Mouse (Mus musculus): ENCODE measurements around the gene Gm8909. TPM values are rescaled to one million over a fixed set of nuclear protein-coding genes. Genes with fewer than 3 reads are reported as not detected.
A peak's percentile ranks its signal among the peaks of the same experiment; 100 is the strongest.

Gm8909 gene
- polyA plus RNA-seq, 1 experiment, result not detected

- Histone ChIP-seq H3K36me3 (ENCODE audit: control insufficient read depth, insufficient read depth) (no peaks in the 10 kb centered on the region), H3K4me2 (ENCODE audit: low read depth) (no peak overlapping the region), H3K4me3 (no peak overlapping the region), H3K79me2 (ENCODE audit: control insufficient read depth, insufficient read depth) (no peaks in the 10 kb centered on the region), H3ac (ENCODE audit: control insufficient read depth, insufficient read length) (no peak overlapping the region), H3K27me3 (ENCODE audit: control insufficient read depth, insufficient read depth, insufficient read length) (peaks cover 11% of the 10 kb centered on the region)
- TF ChIP-seq TCF12 (IDR thresholded peaks at IDR 0.05; ENCODE audit: insufficient read depth, poor library complexity, severe bottlenecking), result no peak
- no peak for TF ChIP-seq REST (IDR thresholded peaks at IDR 0.05; ENCODE audit: insufficient read depth, insufficient read length)
- TF ChIP-seq MAX (IDR thresholded peaks at IDR 0.05; ENCODE audit: low read depth), result no peak
- TF ChIP-seq POLR2AphosphoS2 (IDR thresholded peaks at IDR 0.05; ENCODE audit: insufficient read length, low read depth), result no peak
- TF ChIP-seq USF1 (IDR thresholded peaks at IDR 0.05; ENCODE audit: low read depth), result no peak
- TF ChIP-seq POLR2A (IDR thresholded peaks at IDR 0.05; ENCODE audit: insufficient read length, low read depth), result no peak
- TF ChIP-seq TCF3 (IDR thresholded peaks at IDR 0.05; ENCODE audit: insufficient read length, low read depth), result no peak
- TF ChIP-seq CEBPB (IDR thresholded peaks at IDR 0.05; ENCODE audit: insufficient read depth, poor library complexity, severe bottlenecking), result no peak
- TF ChIP-seq MYOG (IDR thresholded peaks at IDR 0.05; ENCODE audit: control insufficient read depth in 1 of 3, insufficient read depth in 1 of 3, insufficient read length in 2 of 3, low read depth in 2 of 3), result no peak
- TF ChIP-seq SRF (IDR thresholded peaks at IDR 0.05; ENCODE audit: control insufficient read depth, insufficient read length, low read depth), result no peak
- TF ChIP-seq E2F4 (IDR thresholded peaks at IDR 0.05; ENCODE audit: insufficient read depth), result no peak
- no peak for TF ChIP-seq MYOD1 (IDR thresholded peaks at IDR 0.05; ENCODE audit: control insufficient read depth in 1 of 3, insufficient read length in 2 of 3, low read depth in 2 of 3)
Measured at GRCm38 (mm10) chr17:36201851-36202250, 33.5 kb upstream of the Gm8909 start.

GRCm38 (mm10) chr17:36198317-36198716 is 30.0 kb upstream of the Gm8909 start:
- Histone ChIP-seq H3ac (ENCODE audit: control insufficient read depth, insufficient read length) (no peak overlapping the region), H3K4me3 (no peak overlapping the region), H3K4me2 (ENCODE audit: low read depth) (no peak overlapping the region), H3K79me2 (ENCODE audit: control insufficient read depth, insufficient read depth) (no peaks in the 10 kb centered on the region), H3K36me3 (ENCODE audit: control insufficient read depth, insufficient read depth) (no peaks in the 10 kb centered on the region), H3K27me3 (ENCODE audit: control insufficient read depth, insufficient read depth, insufficient read length) (peaks cover 18% of the 10 kb centered on the region)
- TF ChIP-seq E2F4 (IDR thresholded peaks at IDR 0.05; ENCODE audit: insufficient read depth) (no peak), POLR2A (IDR thresholded peaks at IDR 0.05; ENCODE audit: insufficient read length, low read depth) (no peak), REST (IDR thresholded peaks at IDR 0.05; ENCODE audit: insufficient read depth, insufficient read length) (no peak), MYOG (IDR thresholded peaks at IDR 0.05; ENCODE audit: control insufficient read depth in 1 of 3, insufficient read depth in 1 of 3, insufficient read length in 2 of 3, low read depth in 2 of 3) (no peak), TCF3 (IDR thresholded peaks at IDR 0.05; ENCODE audit: insufficient read length, low read depth) (no peak), SRF (IDR thresholded peaks at IDR 0.05; ENCODE audit: control insufficient read depth, insufficient read length, low read depth) (no peak), MYOD1 (IDR thresholded peaks at IDR 0.05; ENCODE audit: control insufficient read depth in 1 of 3, insufficient read length in 2 of 3, low read depth in 2 of 3) (no peak)

GRCm38 (mm10) chr17:36194471-36194870 is 26.1 kb upstream of the Gm8909 start:
- Histone ChIP-seq H3K27me3 (ENCODE audit: control insufficient read depth, insufficient read depth, insufficient read length) (peaks cover 25% of the 10 kb centered on the region), H3K79me2 (ENCODE audit: control insufficient read depth, insufficient read depth) (no peaks in the 10 kb centered on the region), H3K4me2 (ENCODE audit: low read depth) (no peak overlapping the region), H3K36me3 (ENCODE audit: control insufficient read depth, insufficient read depth) (no peaks in the 10 kb centered on the region), H3K4me3 (no peak overlapping the region), H3ac (ENCODE audit: control insufficient read depth, insufficient read length) (no peak overlapping the region)
- no peak for TF ChIP-seq CEBPB (IDR thresholded peaks at IDR 0.05; ENCODE audit: insufficient read depth, poor library complexity, severe bottlenecking)
- TF ChIP-seq POLR2AphosphoS2 (IDR thresholded peaks at IDR 0.05; ENCODE audit: insufficient read length, low read depth), result no peak
- TF ChIP-seq E2F4 (IDR thresholded peaks at IDR 0.05; ENCODE audit: insufficient read depth), result no peak
- no peak for TF ChIP-seq TCF3 (IDR thresholded peaks at IDR 0.05; ENCODE audit: insufficient read length, low read depth)

- TF ChIP-seq CEBPB (IDR thresholded peaks at IDR 0.05; ENCODE audit: insufficient read depth, poor library complexity, severe bottlenecking) (peak; percentile 55), POLR2AphosphoS2 (IDR thresholded peaks at IDR 0.05; ENCODE audit: insufficient read length, low read depth) (no peak), TCF3 (IDR thresholded peaks at IDR 0.05; ENCODE audit: insufficient read length, low read depth) (no peak), TCF12 (IDR thresholded peaks at IDR 0.05; ENCODE audit: insufficient read depth, poor library complexity, severe bottlenecking) (no peak), MYOD1 (IDR thresholded peaks at IDR 0.05; ENCODE audit: control insufficient read depth in 1 of 3, insufficient read length in 2 of 3, low read depth in 2 of 3) (no peak), SRF (IDR thresholded peaks at IDR 0.05; ENCODE audit: control insufficient read depth, insufficient read length, low read depth) (no peak), USF1 (IDR thresholded peaks at IDR 0.05; ENCODE audit: low read depth) (no peak)
- Histone ChIP-seq H3ac (ENCODE audit: control insufficient read depth, insufficient read length) (no peak overlapping the region), H3K36me3 (ENCODE audit: control insufficient read depth, insufficient read depth) (no peaks in the 10 kb centered on the region), H3K4me2 (ENCODE audit: low read depth) (no peak overlapping the region), H3K27me3 (ENCODE audit: control insufficient read depth, insufficient read depth, insufficient read length) (peaks cover 30% of the 10 kb centered on the region), H3K79me2 (ENCODE audit: control insufficient read depth, insufficient read depth) (no peaks in the 10 kb centered on the region), H3K4me3 (no peak overlapping the region)
Measured at GRCm38 (mm10) chr17:36193546-36194141, 25.3 kb upstream of the Gm8909 start.

- TF ChIP-seq TCF3 (IDR thresholded peaks at IDR 0.05; ENCODE audit: insufficient read length, low read depth) (no peak), POLR2A (IDR thresholded peaks at IDR 0.05; ENCODE audit: insufficient read length, low read depth) (no peak), USF1 (IDR thresholded peaks at IDR 0.05; ENCODE audit: low read depth) (no peak), MYOG (IDR thresholded peaks at IDR 0.05; ENCODE audit: control insufficient read depth in 1 of 3, insufficient read depth in 1 of 3, insufficient read length in 2 of 3, low read depth in 2 of 3) (no peak), REST (IDR thresholded peaks at IDR 0.05; ENCODE audit: insufficient read depth, insufficient read length) (no peak), E2F4 (IDR thresholded peaks at IDR 0.05; ENCODE audit: insufficient read depth) (no peak), POLR2AphosphoS2 (IDR thresholded peaks at IDR 0.05; ENCODE audit: insufficient read length, low read depth) (no peak), MYOD1 (IDR thresholded peaks at IDR 0.05; ENCODE audit: control insufficient read depth in 1 of 3, insufficient read length in 2 of 3, low read depth in 2 of 3) (no peak)
- peaks cover 34% of the 10 kb centered on the region for H3K27me3 ChIP-seq (ENCODE audit: control insufficient read depth, insufficient read depth, insufficient read length)
- H3ac ChIP-seq (ENCODE audit: control insufficient read depth, insufficient read length), result no peak overlapping the region
- H3K4me3 ChIP-seq, result no peak overlapping the region
- H3K4me2 ChIP-seq (ENCODE audit: low read depth), result no peak overlapping the region
- H3K79me2 ChIP-seq (ENCODE audit: control insufficient read depth, insufficient read depth), result no peaks in the 10 kb centered on the region
- H3K36me3 ChIP-seq (ENCODE audit: control insufficient read depth, insufficient read depth), result no peaks in the 10 kb centered on the region
Measured at GRCm38 (mm10) chr17:36192371-36192770, 24.0 kb upstream of the Gm8909 start.
